Mouse (Mus musculus): ENCODE measurements around the gene Sell. TPM values are rescaled to one million over a fixed set of nuclear protein-coding genes. Genes with fewer than 3 reads are reported as not detected.

Sell gene
- polyA plus RNA-seq, 1 experiment: not detected

DNA sequence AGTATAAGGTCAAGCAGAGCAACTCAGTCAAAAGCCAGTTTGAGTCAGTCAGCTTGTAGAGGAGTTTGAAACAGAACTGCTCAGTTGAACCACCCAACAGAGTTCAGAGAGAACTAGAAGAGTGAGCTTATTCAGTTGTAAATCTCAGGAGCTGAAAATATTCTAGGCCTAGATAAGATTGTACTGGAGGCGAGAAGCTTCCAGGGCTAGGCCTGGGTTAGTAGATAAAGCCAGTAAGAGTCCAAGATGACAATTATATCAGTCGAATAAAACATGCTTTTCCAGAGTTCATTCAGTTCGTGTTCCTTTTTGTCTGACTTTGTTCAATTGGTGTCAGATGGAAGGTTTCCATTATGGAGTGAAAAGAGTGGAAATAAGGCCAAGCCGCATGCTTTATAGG, 36.1 kb upstream of the Sell start:
- no peaks in the 10 kb centered on the region for H3K27me3 ChIP-seq (ENCODE audit: control insufficient read depth, insufficient read depth, low read length, poor library complexity, severe bottlenecking)
- H3K9me3 ChIP-seq (replicated peaks; ENCODE audit: control insufficient read depth, insufficient read depth, low read length, poor library complexity, severe bottlenecking): no peaks in the 10 kb centered on the region
- no peak overlapping the region for H3K27ac ChIP-seq (ENCODE audit: insufficient read depth, low read length)
- no peak for TF ChIP-seq CTCF (IDR thresholded peaks at IDR 0.05; ENCODE audit: low read depth, low read length)
- no peak for TF ChIP-seq EP300 (IDR thresholded peaks at IDR 0.05; ENCODE audit: insufficient read depth, low read depth, low read length)
- TF ChIP-seq POLR2A (IDR thresholded peaks at IDR 0.05; ENCODE audit: insufficient read depth, low read length): no peak
- no peaks in the 10 kb centered on the region for H3K4me1 ChIP-seq (ENCODE audit: control insufficient read depth, insufficient read depth, low read length)
- no peak overlapping the region for H3K9ac ChIP-seq (ENCODE audit: low read depth, poor library complexity, severe bottlenecking)
- no peaks in the 10 kb centered on the region for H3K36me3 ChIP-seq (ENCODE audit: control insufficient read depth, insufficient read depth, low read length, poor library complexity, severe bottlenecking)
- H3K4me3 ChIP-seq (ENCODE audit: low read depth, low read length): no peak overlapping the region

DNA sequence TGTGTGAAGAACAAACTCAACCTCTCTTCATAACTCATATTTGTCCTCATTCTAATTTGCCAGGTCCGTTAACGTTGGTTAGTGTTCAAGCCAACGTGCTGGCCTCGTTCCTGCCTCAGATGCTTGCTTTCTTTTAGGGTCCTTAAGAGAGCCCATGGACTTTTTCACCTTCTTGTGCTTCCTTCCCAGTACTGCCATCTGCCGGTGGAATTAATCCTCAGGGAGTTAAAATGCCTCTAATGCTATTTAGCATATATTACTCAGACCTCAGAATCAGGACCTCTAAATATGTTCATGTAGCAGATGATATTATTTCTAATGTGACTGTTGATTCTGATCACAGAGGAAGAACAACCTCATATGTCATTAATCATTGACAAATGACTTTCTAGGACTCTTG, 34.4 kb upstream of the Sell start:
- Histone ChIP-seq H3K27me3 (ENCODE audit: control insufficient read depth, insufficient read depth, low read length, poor library complexity, severe bottlenecking) (no peaks in the 10 kb centered on the region), H3K4me3 (ENCODE audit: low read depth, low read length) (no peak overlapping the region), H3K36me3 (ENCODE audit: control insufficient read depth, insufficient read depth, low read length, poor library complexity, severe bottlenecking) (no peaks in the 10 kb centered on the region), H3K27ac (ENCODE audit: insufficient read depth, low read length) (no peak overlapping the region), H3K9ac (ENCODE audit: low read depth, poor library complexity, severe bottlenecking) (no peak overlapping the region), H3K4me1 (ENCODE audit: control insufficient read depth, insufficient read depth, low read length) (no peaks in the 10 kb centered on the region), H3K9me3 (replicated peaks; ENCODE audit: control insufficient read depth, insufficient read depth, low read length, poor library complexity, severe bottlenecking) (no peaks in the 10 kb centered on the region)
- no peak for TF ChIP-seq CTCF (IDR thresholded peaks at IDR 0.05; ENCODE audit: low read depth, low read length)
- no peak for TF ChIP-seq POLR2A (IDR thresholded peaks at IDR 0.05; ENCODE audit: insufficient read depth, low read length)
- TF ChIP-seq EP300 (IDR thresholded peaks at IDR 0.05; ENCODE audit: insufficient read depth, low read depth, low read length): no peak

DNA sequence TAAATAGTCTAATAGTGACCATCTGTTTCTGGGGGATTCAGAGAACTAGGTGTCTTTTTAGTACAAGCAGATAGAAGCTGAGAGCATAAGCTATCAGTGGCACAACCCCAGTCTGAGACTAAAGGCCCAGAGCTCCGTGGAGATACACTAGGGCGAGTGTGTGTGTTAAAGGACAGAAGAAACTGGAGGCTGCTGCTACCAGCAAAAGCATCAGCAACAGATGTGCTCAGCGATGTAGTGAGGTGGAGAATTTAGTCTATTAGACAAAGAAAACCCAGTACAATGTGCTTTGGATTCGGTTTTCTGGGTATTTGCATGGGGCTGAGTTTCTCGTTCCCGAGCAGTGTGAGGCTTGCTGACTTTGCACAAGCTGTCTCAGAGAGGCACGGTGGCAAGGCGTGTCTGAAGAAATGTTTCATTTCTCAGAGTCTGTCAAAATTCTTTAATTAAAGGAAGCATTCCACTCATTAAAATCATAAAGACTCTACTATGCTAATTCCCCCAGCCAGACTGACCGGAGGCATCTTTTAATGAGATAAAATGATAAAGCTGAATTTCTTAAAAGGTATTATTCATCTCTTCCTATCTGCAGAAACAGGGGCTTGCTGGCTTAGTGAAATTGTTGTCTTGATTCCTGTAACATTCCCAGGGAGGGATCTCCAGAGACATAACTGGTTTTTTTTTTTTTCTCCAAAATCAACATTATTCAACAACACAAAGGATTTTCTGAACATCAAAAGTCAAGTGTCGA, 21.2 kb upstream of the Sell start:
- H3K36me3 ChIP-seq (ENCODE audit: control insufficient read depth, insufficient read depth, low read length, poor library complexity, severe bottlenecking): no peaks in the 10 kb centered on the region
- H3K4me1 ChIP-seq (ENCODE audit: control insufficient read depth, insufficient read depth, low read length): no peaks in the 10 kb centered on the region
- H3K9ac ChIP-seq (ENCODE audit: low read depth, poor library complexity, severe bottlenecking): no peak overlapping the region
- no peak for TF ChIP-seq CTCF (IDR thresholded peaks at IDR 0.05; ENCODE audit: low read depth, low read length)
- TF ChIP-seq POLR2A (IDR thresholded peaks at IDR 0.05; ENCODE audit: insufficient read depth, low read length): no peak
- TF ChIP-seq EP300 (IDR thresholded peaks at IDR 0.05; ENCODE audit: insufficient read depth, low read depth, low read length): no peak
- no peak overlapping the region for H3K27ac ChIP-seq (ENCODE audit: insufficient read depth, low read length)
- no peaks in the 10 kb centered on the region for H3K27me3 ChIP-seq (ENCODE audit: control insufficient read depth, insufficient read depth, low read length, poor library complexity, severe bottlenecking)
- no peaks in the 10 kb centered on the region for H3K9me3 ChIP-seq (replicated peaks; ENCODE audit: control insufficient read depth, insufficient read depth, low read length, poor library complexity, severe bottlenecking)
- no peak overlapping the region for H3K4me3 ChIP-seq (ENCODE audit: low read depth, low read length)

DNA sequence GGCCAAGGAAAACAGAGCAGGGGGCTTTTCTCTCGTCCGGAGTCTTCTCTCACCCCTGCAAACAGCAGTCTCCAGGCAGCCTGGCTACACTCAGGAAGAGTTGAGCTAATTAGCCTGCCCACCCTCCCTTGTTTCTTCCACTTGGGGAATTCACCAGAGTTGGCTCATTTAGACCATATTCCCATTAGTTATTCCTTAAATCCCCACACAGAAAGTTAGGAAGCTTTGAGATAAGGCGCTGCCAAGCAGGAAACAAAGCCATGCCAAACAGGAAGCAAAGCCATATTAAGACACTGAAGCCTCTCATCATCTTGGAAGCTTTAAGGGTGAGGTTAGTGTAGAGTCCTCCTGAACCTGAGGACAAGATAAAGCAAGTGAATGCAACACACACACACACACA, 18.2 kb upstream of the Sell start:
- TF ChIP-seq CTCF (IDR thresholded peaks at IDR 0.05; ENCODE audit: low read depth, low read length): no peak
- no peak for TF ChIP-seq POLR2A (IDR thresholded peaks at IDR 0.05; ENCODE audit: insufficient read depth, low read length)
- H3K27ac ChIP-seq (ENCODE audit: insufficient read depth, low read length): no peak overlapping the region
- no peak overlapping the region for H3K4me3 ChIP-seq (ENCODE audit: low read depth, low read length)
- no peaks in the 10 kb centered on the region for H3K27me3 ChIP-seq (ENCODE audit: control insufficient read depth, insufficient read depth, low read length, poor library complexity, severe bottlenecking)
- no peaks in the 10 kb centered on the region for H3K36me3 ChIP-seq (ENCODE audit: control insufficient read depth, insufficient read depth, low read length, poor library complexity, severe bottlenecking)
- no peaks in the 10 kb centered on the region for H3K4me1 ChIP-seq (ENCODE audit: control insufficient read depth, insufficient read depth, low read length)
- no peaks in the 10 kb centered on the region for H3K9me3 ChIP-seq (replicated peaks; ENCODE audit: control insufficient read depth, insufficient read depth, low read length, poor library complexity, severe bottlenecking)
- no peak overlapping the region for H3K9ac ChIP-seq (ENCODE audit: low read depth, poor library complexity, severe bottlenecking)

DNA sequence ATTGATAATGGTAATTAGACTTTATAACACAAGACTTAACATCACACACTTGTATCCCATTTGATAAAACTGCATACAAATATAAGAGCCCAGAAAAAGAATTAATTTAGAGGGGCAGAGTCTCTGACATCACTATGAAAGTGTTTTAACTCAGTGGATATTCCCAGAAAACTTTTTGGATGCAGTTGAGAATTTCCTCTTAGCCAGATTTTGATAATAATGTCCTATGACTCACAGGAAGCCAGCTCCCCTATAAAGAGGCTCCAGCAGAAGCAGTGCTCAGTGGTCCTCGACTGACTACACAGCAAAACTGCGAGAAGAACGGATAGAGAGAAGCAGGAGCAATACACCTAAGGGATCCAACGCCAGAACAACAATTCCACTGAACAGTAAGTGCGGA, 13.8 kb upstream of the Sell start, which contains the start of gene Sele:
TSS of gene Sele (plus strand) at position 301 of the 400 bp plus-strand sequence.
- Histone ChIP-seq H3K36me3 (ENCODE audit: control insufficient read depth, insufficient read depth, low read length, poor library complexity, severe bottlenecking) (no peaks in the 10 kb centered on the region), H3K9me3 (replicated peaks; ENCODE audit: control insufficient read depth, insufficient read depth, low read length, poor library complexity, severe bottlenecking) (no peaks in the 10 kb centered on the region), H3K4me1 (ENCODE audit: control insufficient read depth, insufficient read depth, low read length) (no peaks in the 10 kb centered on the region), H3K27me3 (ENCODE audit: control insufficient read depth, insufficient read depth, low read length, poor library complexity, severe bottlenecking) (no peaks in the 10 kb centered on the region), H3K4me3 (ENCODE audit: low read depth, low read length) (no peak within 1 kb of the TSS), H3K27ac (ENCODE audit: insufficient read depth, low read length) (no peak within 1 kb of the TSS), H3K9ac (ENCODE audit: low read depth, poor library complexity, severe bottlenecking) (no peak within 1 kb of the TSS)
- TF ChIP-seq CTCF (IDR thresholded peaks at IDR 0.05; ENCODE audit: low read depth, low read length) (no peak), EP300 (IDR thresholded peaks at IDR 0.05; ENCODE audit: insufficient read depth, low read depth, low read length) (no peak), POLR2A (IDR thresholded peaks at IDR 0.05; ENCODE audit: insufficient read depth, low read length) (no peak)

DNA sequence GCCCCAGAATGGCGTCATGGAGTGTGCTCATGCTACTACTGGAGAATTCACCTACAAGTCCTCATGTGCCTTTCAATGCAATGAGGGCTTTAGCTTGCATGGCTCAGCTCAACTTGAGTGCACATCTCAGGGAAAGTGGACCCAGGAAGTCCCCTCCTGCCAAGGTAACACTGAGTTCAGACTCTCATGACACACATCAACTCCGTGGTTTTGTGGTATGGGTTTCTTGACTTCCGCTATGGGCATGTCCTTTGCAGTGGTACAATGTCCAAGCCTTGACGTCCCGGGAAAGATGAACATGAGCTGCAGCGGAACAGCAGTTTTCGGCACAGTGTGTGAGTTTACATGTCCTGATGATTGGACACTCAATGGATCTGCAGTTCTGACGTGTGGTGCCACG, 8.2 kb upstream of the Sell start:
- Histone ChIP-seq H3K36me3 (ENCODE audit: control insufficient read depth, insufficient read depth, low read length, poor library complexity, severe bottlenecking) (no peaks in the 10 kb centered on the region), H3K4me3 (ENCODE audit: low read depth, low read length) (no peak overlapping the region), H3K9me3 (replicated peaks; ENCODE audit: control insufficient read depth, insufficient read depth, low read length, poor library complexity, severe bottlenecking) (no peaks in the 10 kb centered on the region), H3K27me3 (ENCODE audit: control insufficient read depth, insufficient read depth, low read length, poor library complexity, severe bottlenecking) (no peaks in the 10 kb centered on the region), H3K4me1 (ENCODE audit: control insufficient read depth, insufficient read depth, low read length) (no peaks in the 10 kb centered on the region), H3K27ac (ENCODE audit: insufficient read depth, low read length) (no peak overlapping the region), H3K9ac (ENCODE audit: low read depth, poor library complexity, severe bottlenecking) (no peak overlapping the region)
- TF ChIP-seq POLR2A (IDR thresholded peaks at IDR 0.05; ENCODE audit: insufficient read depth, low read length) (no peak), CTCF (IDR thresholded peaks at IDR 0.05; ENCODE audit: low read depth, low read length) (no peak), EP300 (IDR thresholded peaks at IDR 0.05; ENCODE audit: insufficient read depth, low read depth, low read length) (no peak)

Data from ES-Bruce4 (cell line).